Mouse (Mus musculus): ENCODE data around the gene Txlnb. TPM values are rescaled to one million over a fixed set of nuclear protein-coding genes. Genes with fewer than 3 reads are reported as not detected.
A peak's percentile ranks its signal among the peaks of the same experiment; 100 is the strongest.

The Txlnb gene
- polyA plus RNA-seq, 1 experiment: 0.61 TPM

DNA sequence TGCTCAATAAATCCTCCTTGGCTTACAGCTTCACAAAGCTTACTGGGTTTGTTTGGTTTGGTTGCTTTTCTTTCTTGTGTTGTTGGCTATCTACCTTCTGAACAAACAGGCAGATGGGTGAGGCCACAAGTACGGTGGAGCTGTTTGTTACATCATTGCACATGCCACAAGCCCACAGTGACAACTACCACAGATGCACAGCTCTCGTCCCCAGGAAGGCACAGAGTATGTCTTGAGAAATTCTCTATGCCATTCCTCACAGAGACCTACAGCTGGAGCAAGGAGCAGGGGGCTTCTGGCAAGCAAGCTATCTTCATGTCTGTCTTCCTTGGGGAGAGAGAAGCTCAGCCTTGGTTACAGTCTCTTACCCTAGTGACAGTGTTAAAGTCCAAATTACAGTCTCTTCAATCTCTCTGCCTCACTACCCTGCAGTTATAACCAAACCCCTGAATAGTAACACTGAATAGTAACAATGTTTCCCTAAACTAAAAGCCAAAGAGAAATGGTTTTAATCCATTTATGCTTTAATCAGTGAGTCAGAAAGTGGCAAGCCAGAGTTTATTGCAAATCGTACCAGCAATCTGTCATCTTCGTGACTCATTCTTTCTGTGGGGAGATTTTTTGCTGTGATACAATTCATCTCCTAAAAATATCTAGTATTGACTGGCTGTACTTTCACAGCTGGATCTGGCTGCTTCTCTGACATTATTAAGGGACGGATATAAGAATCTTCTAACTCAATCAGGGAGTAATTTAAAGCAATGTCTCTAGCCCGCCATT lies 64.9 kb downstream of the Txlnb start:
- DNase-seq: no peak
- Histone ChIP-seq H3K4me3 (replicated peaks; ENCODE audit: insufficient read depth, low read depth, low read length) (no peak overlapping the region), H3K4me1 (ENCODE audit: control insufficient read depth, insufficient read depth, low read length) (no peaks in the 10 kb centered on the region), H3K27me3 (ENCODE audit: control insufficient read depth, insufficient read depth, low read length) (no peaks in the 10 kb centered on the region), H3K27ac (ENCODE audit: insufficient read depth, low read length) (no peak overlapping the region)
- TF ChIP-seq CTCF (IDR thresholded peaks at IDR 0.05; ENCODE audit: borderline replicate concordance, insufficient read depth, low read depth, low read length) (no peak), POLR2A (IDR thresholded peaks at IDR 0.05; ENCODE audit: borderline replicate concordance, insufficient read depth, low read length) (no peak)
- 67% methylated on average over 6 of the region's 6 CpGs for WGBS

DNA sequence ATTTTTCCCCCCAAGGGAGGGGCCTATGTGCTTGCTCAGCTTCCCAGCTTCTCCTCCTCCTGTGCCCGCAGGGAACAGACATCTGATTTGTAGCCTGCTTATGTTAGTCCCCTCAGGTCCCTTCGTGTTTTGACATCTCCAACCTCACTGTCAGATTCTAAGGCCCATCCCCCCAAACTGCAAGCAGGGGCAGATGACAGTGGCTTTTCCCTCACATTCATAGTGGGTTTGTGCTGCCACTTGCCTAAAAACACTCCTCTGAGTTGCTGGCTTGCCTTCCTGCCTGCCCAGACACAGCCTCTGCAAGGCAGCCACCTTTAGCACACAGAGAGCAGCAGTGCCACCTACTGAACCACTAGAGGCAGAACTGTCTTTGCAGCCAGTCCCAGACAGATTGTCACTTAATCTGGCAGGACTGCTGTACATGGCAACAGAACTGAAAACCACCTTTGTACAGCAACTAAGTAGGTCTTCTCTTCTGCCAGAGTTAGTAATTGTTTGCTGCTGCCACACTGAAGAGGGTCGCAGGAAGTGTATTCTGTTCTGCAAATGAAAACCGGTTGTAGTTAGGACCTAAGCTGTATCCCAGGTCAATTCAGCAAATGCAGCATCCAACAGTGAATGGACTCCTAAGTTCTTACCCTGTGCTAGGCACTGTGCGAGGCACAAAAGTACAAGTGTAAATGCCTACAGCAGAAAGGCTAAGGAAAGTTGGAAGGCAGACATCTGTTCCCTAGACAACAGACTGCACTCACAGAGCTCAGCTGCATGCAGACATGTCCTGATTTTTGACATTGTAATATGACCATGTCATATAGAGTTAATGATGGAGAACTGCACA lies 74.0 kb downstream of the Txlnb start:
- TF ChIP-seq POLR2A (IDR thresholded peaks at IDR 0.05; ENCODE audit: borderline replicate concordance, insufficient read depth, low read length) (no peak), CTCF (IDR thresholded peaks at IDR 0.05; ENCODE audit: borderline replicate concordance, insufficient read depth, low read depth, low read length) (peak; percentile 84)
- no peaks in the 10 kb centered on the region for H3K4me1 ChIP-seq (ENCODE audit: control insufficient read depth, insufficient read depth, low read length)
- H3K4me3 ChIP-seq (replicated peaks; ENCODE audit: insufficient read depth, low read depth, low read length): no peak overlapping the region
- no peak overlapping the region for H3K27ac ChIP-seq (ENCODE audit: insufficient read depth, low read length)
- H3K27me3 ChIP-seq (ENCODE audit: control insufficient read depth, insufficient read depth, low read length): no peaks in the 10 kb centered on the region
- DNase-seq: peak; percentile 57 to 61
- 20% methylated on average over 5 of the region's 5 CpGs for WGBS

DNA sequence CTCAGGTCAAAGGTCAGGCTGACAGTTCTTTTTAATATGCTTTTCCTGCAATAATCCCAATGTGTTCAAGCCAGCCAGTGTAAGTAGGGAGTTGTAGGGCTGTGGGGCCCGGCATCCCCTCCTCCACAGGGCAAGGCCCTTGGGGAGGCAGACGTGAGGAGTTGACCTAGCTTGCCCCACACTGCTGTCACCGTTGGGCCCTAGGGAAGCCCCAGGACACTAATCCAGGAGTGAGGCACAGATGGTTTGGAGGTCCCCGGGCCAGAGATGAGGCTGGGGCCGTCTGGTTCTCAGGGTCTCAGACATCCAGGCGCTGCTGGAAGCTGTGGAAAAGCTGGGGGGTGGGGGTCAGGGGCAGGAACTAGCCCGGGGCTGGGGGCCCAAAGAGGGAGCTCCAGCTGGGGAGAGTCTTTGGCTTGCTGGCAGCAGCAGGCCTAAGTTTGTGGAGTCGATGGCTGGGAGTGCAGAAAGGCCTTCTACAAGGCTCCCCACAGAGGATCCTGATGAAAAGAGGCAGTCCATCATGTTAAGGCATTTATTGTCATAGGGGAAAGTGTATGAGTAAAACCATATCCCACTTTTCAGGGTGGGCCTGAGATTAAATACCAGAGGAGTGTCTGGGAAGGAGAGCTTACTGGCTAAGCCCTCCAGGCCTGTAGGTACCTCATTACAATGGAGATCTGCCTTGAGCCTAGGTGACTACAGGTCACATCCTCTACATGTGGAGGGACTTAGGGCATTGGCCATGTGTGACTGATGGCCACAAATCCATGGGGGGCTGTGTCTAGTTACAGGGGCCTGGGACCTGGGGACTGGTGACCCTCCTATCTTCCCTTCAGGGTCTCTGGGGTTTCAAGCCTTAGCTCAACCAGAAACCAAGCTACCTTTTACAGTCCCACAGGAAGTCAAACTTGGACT lies 82.2 kb downstream of the Txlnb start:
- no peak overlapping the region for H3K4me3 ChIP-seq (replicated peaks; ENCODE audit: insufficient read depth, low read depth, low read length)
- TF ChIP-seq POLR2A (IDR thresholded peaks at IDR 0.05; ENCODE audit: borderline replicate concordance, insufficient read depth, low read length) (no peak), CTCF (IDR thresholded peaks at IDR 0.05; ENCODE audit: borderline replicate concordance, insufficient read depth, low read depth, low read length) (no peak)
- no peak overlapping the region for H3K27ac ChIP-seq (ENCODE audit: insufficient read depth, low read length)
- H3K4me1 ChIP-seq (ENCODE audit: control insufficient read depth, insufficient read depth, low read length): no peaks in the 10 kb centered on the region
- no peak for DNase-seq
- no peaks in the 10 kb centered on the region for H3K27me3 ChIP-seq (ENCODE audit: control insufficient read depth, insufficient read depth, low read length)
- 21% methylated on average over 8 of the region's 8 CpGs for WGBS

DNA sequence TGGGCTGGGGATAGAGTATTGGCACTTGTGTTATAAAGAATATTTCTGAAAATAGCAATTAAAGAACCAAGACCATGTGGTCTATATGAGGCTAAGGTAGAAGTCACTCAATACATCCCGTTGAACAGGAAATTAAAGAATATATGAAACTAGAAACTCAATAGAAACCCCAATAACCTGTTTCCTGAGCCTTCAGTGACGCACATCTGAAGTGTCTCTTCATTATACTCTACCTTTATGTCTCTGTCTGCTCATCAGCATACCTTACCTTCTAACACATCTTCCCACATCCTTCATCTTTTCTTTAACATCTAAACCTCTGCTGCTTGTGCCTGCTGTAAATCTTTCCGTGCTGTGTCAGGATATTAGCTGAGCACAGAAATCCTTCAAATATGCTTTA lies 84.0 kb downstream of the Txlnb start:
- Histone ChIP-seq H3K27ac (ENCODE audit: insufficient read depth, low read length) (no peak overlapping the region), H3K27me3 (ENCODE audit: control insufficient read depth, insufficient read depth, low read length) (no peaks in the 10 kb centered on the region), H3K4me3 (replicated peaks; ENCODE audit: insufficient read depth, low read depth, low read length) (no peak overlapping the region), H3K4me1 (ENCODE audit: control insufficient read depth, insufficient read depth, low read length) (no peaks in the 10 kb centered on the region)
- DNase-seq: no peak
- 92% methylated on average over 3 of the region's 3 CpGs for WGBS
- no peak for TF ChIP-seq CTCF (IDR thresholded peaks at IDR 0.05; ENCODE audit: borderline replicate concordance, insufficient read depth, low read depth, low read length)
- no peak for TF ChIP-seq POLR2A (IDR thresholded peaks at IDR 0.05; ENCODE audit: borderline replicate concordance, insufficient read depth, low read length)

DNA sequence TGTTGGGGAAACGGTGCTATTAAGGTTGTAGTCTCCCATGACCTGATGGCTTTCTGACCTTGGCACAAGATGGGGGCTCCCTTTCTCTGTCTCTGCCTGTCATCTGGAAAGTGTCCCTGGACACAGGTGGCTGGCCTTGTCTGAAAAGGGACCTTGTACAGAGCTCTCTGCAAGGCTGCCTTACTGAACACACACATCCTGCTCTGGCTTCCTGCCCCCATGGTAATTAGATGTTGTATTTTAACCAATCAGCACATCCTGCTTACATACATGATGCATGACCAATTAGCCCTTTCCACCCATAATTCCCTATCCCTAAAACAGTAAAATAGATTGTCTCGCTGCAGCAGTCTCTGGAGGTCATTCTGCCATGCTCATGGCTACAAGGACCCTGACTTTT lies 84.7 kb downstream of the Txlnb start:
- 67% methylated on average over 2 of the region's 2 CpGs for WGBS
- TF ChIP-seq POLR2A (IDR thresholded peaks at IDR 0.05; ENCODE audit: borderline replicate concordance, insufficient read depth, low read length) (no peak), CTCF (IDR thresholded peaks at IDR 0.05; ENCODE audit: borderline replicate concordance, insufficient read depth, low read depth, low read length) (no peak)

More for the DNA sequence above, 84.7 kb downstream of the Txlnb start:
- DNase-seq: no peak
- Histone ChIP-seq H3K4me3 (replicated peaks; ENCODE audit: insufficient read depth, low read depth, low read length) (no peak overlapping the region), H3K27ac (ENCODE audit: insufficient read depth, low read length) (no peak overlapping the region), H3K4me1 (ENCODE audit: control insufficient read depth, insufficient read depth, low read length) (no peaks in the 10 kb centered on the region), H3K27me3 (ENCODE audit: control insufficient read depth, insufficient read depth, low read length) (no peaks in the 10 kb centered on the region)

Other genes starting within 250 kb of the Txlnb start
- 99.1 and 110 TPM in 2 replicates for gene Cited2, start 73.0 kb upstream of the Txlnb start, polyA plus RNA-seq (2012; rRNA removed)
- 12.6 and 13.3 TPM in 2 replicates for gene Heca, start 151.8 kb downstream of the Txlnb start, polyA plus RNA-seq (2012; rRNA removed)
- gene Abracl, start 227.1 kb downstream of the Txlnb start, polyA plus RNA-seq (2012; rRNA removed): 15.7 and 18.2 TPM in 2 replicates

Data from cerebellum, adult 2 months (tissue).